Mouse (Mus musculus) thymus, postnatal 14 days (tissue): ENCODE data around the gene Poc1a.

Experiments used
- DNase-seq: peaks from one replicate; pipeline ENCODE4 v3.0.0; 2021

Poc1a gene

DNA sequence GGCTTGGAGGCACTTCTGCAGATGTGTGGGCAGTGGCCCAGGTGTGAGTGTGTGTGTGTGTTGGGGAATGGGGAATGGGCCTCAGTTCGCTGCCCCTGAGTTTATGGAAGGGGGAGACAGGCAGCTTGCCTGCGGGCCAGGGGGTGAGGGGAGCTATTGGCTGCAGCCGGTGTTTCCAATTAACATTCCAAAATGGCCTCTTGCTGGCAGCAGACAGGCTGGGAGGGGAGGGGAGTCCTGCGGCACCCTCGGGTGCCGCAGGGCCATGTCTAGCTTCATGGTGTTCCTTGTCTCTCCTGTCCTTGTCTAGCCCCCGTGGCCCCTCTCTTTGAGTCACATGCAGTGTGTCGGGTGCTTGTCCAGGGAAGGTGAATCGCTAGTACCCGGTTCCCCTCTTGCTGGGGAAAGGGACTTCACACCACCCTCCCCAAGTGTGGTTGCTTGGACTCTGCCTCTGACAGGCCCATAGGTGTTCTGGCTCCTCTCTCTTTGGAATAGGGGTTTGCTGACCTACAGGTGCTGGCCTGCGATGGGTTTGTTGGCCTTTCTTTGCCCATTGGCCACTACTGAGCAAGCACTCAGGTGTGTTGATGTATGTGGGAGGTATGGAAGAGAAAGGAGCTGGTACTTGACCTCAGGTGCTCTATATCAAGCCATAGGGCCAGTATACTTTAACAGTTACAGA, 89.1 kb downstream of the Poc1a start:
- DNase-seq, result no peak

GRCm38 (mm10) chr9:106370620-106371383, 89.9 kb downstream of the Poc1a start:
- DNase-seq, result no peak

DNA sequence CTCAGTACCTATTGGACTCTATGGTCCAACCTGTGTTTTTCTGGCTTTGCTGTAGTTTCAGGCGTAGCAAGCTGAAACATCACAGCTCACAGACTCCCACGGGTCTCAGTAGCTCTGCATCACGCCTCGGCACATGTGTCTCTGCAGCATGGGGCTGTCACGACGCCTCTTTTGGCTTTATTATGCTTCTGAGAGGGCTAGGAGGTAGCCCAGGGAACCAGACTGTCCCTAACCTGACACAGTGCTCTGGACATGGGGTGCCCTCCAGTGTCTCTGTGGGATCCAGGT, 90.5 kb downstream of the Poc1a start:
- DNase-seq, result no peak

DNA sequence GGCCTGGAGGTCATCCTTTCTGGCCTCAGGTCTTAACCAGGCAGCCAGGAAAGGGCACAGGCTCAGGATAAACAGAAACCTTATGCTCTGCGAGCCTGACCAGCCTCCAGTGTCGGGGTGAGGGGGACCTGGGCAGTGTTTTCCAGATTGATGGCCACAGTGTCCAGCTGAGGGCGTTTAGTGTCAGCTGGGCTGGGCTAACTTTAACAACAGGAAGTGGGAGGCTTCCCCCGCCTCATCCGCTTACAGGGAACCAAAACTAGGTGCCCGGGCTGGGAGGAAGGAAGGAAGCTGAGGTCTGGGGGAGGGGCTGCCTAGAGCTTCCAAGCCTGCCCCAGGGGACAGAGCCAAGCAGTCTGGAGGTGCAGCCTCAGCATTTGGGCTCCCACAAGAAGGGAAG, 90.9 kb downstream of the Poc1a start:
- DNase-seq, result peak; percentile 89

- peak; percentile 46 for DNase-seq
Measured at GRCm38 (mm10) chr9:106372431-106373412, 91.9 kb downstream of the Poc1a start.

DNA sequence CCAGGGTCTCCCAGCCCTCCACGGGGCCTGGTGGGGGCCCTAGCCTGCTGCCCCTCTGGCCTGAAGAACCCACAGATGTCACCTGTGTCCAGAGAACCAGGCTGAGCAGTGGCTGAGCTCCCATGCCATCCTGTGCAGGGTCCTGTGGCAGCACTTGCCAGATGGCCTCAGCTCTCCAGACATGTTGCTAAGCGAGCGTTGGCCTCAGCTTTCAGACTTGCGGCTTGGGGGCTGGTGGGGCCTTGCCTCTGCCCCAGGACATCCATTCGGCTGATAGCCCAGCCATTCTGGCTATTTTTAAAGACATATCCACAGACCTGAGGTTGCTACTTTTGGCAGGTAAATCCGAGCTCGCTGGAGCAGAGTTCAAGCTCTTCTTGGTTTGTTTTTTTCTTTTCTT, 93.1 kb downstream of the Poc1a start:
- no peak for DNase-seq

GRCm38 (mm10) chr9:106377247-106377646, 96.4 kb downstream of the Poc1a start:
- no peak for DNase-seq

DNA sequence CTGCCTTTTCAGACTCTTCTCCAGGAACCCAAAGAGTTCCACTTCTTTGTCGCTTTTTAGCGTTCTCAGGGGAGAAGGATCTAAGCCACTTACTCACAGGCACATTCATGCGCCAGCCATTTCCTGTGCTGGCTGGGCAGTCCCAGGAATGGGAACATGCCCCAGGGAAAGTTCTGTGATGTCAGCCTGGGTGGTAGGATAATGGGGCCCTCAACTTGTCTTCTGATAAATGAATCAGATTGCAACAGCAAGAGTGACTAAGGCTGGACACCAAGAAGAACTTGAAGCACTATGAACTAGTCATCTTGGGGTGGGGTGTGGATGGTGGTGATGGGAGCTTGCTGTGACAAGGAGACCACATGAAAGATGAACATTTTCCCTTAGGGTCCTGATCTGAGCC, 97.2 kb downstream of the Poc1a start:
- DNase-seq, result no peak

- DNase-seq, result no peak
Measured at GRCm38 (mm10) chr9:106378753-106379152, 97.9 kb downstream of the Poc1a start.

DNA sequence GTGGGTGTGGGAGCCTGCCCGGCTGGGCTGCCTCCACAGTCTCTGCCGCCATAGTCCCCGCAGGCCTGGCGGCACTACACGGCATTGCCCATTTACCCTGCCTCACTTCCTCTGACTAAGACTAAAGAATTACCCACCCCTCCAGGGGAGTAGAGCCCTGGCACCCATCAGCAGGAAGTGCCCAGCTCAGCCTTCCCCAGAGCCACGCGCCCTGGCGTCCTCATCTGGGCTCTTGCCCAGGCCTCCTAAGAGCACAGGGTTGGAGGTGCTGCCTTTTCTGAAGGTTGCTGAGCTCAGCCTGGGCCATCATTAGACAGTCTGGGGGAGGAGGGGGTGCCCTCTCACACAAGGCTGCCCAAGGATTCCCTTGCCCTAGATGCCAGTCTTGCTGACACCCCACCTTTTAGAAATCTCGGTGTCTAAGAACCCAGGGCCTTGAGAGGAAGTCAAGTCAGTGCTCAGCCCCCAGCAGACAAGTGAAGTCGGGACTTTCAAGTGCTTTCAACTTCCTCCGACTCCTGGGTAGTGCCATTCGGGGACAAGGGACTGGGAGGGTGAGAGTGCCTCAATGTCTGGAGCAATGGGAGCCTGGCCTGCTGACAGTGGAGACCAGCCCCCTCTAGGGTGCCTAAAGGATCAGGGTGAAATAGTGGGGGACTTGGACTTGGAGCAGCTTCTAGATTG, 105.5 kb downstream of the Poc1a start:
- no peak for DNase-seq

- DNase-seq, result no peak
Measured at GRCm38 (mm10) chr9:106392828-106393527, 112.1 kb downstream of the Poc1a start.

GRCm38 (mm10) chr9:106393548-106393947, 112.7 kb downstream of the Poc1a start:
- DNase-seq, result no peak

DNA sequence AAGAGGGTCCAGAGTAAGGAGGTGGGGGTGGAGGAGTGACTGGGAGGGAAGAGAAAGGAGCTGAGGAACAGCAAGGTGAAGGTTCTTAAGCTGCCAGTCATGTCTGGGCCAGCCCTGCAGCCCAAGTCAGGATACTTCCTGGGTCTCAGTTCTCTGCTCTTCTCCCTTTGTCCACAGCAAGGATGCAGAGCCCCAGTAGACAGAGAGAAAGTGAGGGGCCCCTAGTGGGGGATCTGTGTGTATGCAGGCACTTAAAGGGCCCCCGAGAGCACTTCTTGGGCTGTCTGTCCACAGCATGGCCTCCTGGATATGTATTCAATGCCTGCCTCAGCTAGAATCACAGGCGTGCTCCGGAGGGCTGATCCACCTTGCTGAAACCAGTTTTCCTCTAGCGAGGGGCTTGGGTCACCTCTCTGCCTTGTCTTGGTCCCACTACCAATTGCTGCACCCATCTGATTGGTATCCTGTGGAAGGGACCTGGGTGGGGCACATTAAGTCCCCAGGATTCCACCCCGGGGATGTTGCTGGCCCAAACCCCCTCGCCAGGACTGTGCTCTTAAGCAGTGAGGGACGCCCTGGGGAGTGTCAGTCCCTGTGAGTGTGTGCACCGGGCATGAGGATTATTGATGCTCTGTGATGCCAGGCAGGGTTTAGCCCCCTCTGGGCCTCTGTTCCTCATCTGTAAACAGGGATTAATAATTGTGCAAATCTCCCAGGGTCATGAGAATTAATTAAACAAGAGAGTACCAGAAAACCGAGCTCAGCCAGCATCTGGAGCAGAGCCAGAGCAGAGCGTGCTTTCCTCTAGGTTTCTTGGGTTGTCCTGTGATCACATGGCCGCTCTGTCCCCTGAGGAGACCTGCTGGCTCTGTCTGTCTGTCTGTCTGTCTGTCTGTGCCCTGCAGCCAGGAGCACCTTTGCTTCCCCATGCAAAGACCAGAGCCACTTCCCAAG, 114.1 kb downstream of the Poc1a start:
- peak; percentile 61 for DNase-seq

DNA sequence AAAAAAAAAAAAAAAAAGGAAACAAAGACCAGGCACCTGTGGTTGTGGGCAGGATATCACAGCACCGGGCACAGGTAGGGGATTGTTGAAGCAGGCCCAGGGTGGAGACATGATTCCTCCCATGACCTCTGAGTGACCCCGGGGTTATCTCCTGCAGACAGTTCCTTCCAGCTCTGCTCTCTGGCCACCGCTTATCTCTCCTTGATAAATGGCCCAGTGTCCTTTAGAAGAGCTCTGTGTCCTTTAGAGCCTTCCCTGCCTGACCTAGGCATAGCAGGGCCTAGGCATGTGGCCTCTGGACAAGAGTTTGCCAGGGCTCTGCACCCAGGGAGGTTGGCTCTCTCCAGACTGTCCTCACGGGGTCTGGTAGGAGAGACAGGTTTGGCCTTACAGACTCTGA, 116.9 kb downstream of the Poc1a start:
- DNase-seq, result no peak

GRCm38 (mm10) chr9:106398667-106399311, 117.9 kb downstream of the Poc1a start:
- no peak for DNase-seq

DNA sequence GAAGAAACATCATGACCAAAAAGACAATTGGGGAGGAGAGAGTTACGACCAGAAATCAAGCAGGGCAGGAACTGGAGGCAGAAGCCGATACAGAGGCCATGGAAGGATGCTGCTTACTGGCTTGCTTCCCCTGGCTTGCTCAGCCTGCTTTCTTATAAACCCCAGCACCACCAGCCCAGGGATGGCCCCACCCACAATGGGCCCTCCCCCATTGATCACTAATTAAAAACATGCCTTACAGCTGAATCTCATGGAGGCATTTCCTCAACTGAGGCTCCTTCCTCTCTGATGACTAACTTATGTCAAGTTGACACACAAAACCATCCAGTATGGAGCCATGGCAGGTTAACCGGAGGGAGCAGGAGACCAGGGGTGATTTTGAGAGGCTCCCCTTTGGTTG, 118.9 kb downstream of the Poc1a start:
- DNase-seq, result no peak
